Mouse (Mus musculus) MEL (cell line): Measurements from ENCODE around the gene Hectd3.

Experiments
- BHLHE40 ChIP-seq: IDR thresholded peaks from 2 replicates; pipeline ENCODE4 v1.6.1; 2012; ENCODE audit warnings: low read depth, mild to moderate bottlenecking, inconsistent platforms, low read length, improper control_type of control experiment, borderline replicate concordance
- CTCF ChIP-seq, 3 experiments: IDR thresholded peaks in 2 of 3; conservative IDR thresholded peaks in 1 of 3; 2 replicates each; pipeline ENCODE4 v1.5.1; 2011 to 2012; ENCODE audit warnings: low read length in 3 of 3, low read depth in 2 of 3, mild to moderate bottlenecking in 2 of 3, improper control_type of control experiment in 1 of 3, inconsistent platforms in 1 of 3, mixed read lengths in 1 of 3, moderate library complexity in 1 of 3; ENCODE audit not compliant: control insufficient read depth in 1 of 3, insufficient read depth in 1 of 3, poor library complexity in 1 of 3, severe bottlenecking in 1 of 3
- EP300 ChIP-seq, 2 experiments: IDR thresholded peaks; 2 replicates each; pipeline ENCODE4 v1.6.1; 2011; ENCODE audit warnings: improper control_type of control experiment in 2 of 2, low read length in 2 of 2, low read depth in 1 of 2, mild to moderate bottlenecking in 1 of 2
- GATA1 ChIP-seq: IDR thresholded peaks from 2 replicates; pipeline ENCODE4 v1.6.1; 2011; ENCODE audit warnings: low read depth, low read length, improper control_type of control experiment
- HCFC1 ChIP-seq: IDR thresholded peaks from 2 replicates; pipeline ENCODE4 v1.6.1; 2012; ENCODE audit warnings: low read depth, mild to moderate bottlenecking, inconsistent platforms, low read length, improper control_type of control experiment, moderate library complexity
- JUND ChIP-seq: IDR thresholded peaks from 2 replicates; pipeline ENCODE4 v1.6.1; 2011; ENCODE audit warnings: low read depth, mild to moderate bottlenecking, improper control_type of control experiment, low read length
- NELFE ChIP-seq: IDR thresholded peaks from 2 replicates; pipeline ENCODE4 v1.6.1; 2011; ENCODE audit warnings: low read depth, low read length, improper control_type of control experiment
- NRF1 ChIP-seq: IDR thresholded peaks from 2 replicates; pipeline ENCODE4 v1.6.1; 2014; ENCODE audit warnings: low read depth, mild to moderate bottlenecking, inconsistent platforms, low read length, improper control_type of control experiment, moderate library complexity; ENCODE audit not compliant: poor library complexity, insufficient read depth, severe bottlenecking
- POLR2A ChIP-seq, 2 experiments: IDR thresholded peaks; 2 replicates each; pipeline ENCODE4 v1.6.1; 2011 to 2012; ENCODE audit warnings: low read length in 2 of 2, mild to moderate bottlenecking in 2 of 2, control low read depth in 1 of 2, improper control_type of control experiment in 1 of 2, low read depth in 1 of 2, moderate library complexity in 1 of 2; ENCODE audit not compliant: control insufficient read depth in 1 of 2, insufficient read depth in 1 of 2, poor library complexity in 1 of 2
- POLR2AphosphoS2 ChIP-seq: IDR thresholded peaks from 2 replicates; pipeline ENCODE4 v1.6.1; 2011; ENCODE audit warnings: low read length, improper control_type of control experiment

- TF ChIP-seq NRF1 (no peak), POLR2AphosphoS2 (no peak), HCFC1 (no peak), CTCF (IDR thresholded peaks at IDR 0.05 in 2 of 3, conservative IDR thresholded peaks at IDR 0.05 in 1 of 3; ENCODE audit: control insufficient read depth in 1 of 3, insufficient read depth in 1 of 3, low read depth in 2 of 3, low read length in 3 of 3, poor library complexity in 1 of 3, severe bottlenecking in 1 of 3) (no peak), GATA1 (no peak), NELFE (no peak), POLR2A (IDR thresholded peaks at IDR 0.05; ENCODE audit: control insufficient read depth in 1 of 2, insufficient read depth in 1 of 2, low read depth in 1 of 2, low read length in 2 of 2, poor library complexity in 1 of 2) (no peak), BHLHE40 (no peak), EP300 (IDR thresholded peaks at IDR 0.05; ENCODE audit: low read depth in 1 of 2, low read length in 2 of 2) (no peak), JUND (no peak)
Observed at GRCm38 (mm10) chr4:117049485-117049884, 54.4 kb downstream of the Hectd3 start.
